Mouse (Mus musculus) left cerebral cortex, postnatal 36 days (tissue): ENCODE data around the gene Slc51a. TPM values are rescaled to one million over a fixed set of nuclear protein-coding genes. Genes with fewer than 3 reads are reported as not detected.
"Not testable (repeated sequence)": the region's sequence is repeated elsewhere in the genome, so short reads cannot be mapped to it uniquely, and the experiment has no call there.

Experiments
- DNase-seq, 2 experiments: peaks; one replicate each; pipeline ENCODE4 v3.0.0; 2021 to 2022; ENCODE audit warnings: low spot score in 2 of 2, mixed read lengths in 1 of 2
- intact Hi-C: fragments of 180-260 bp; cut with DNase I; formaldehyde crosslinking; loops from one replicate; pipeline ENCODE4 v1.15.1; 2025
- total RNA-seq, 2 experiments: library from RNA; stranded (reverse); gene quantifications; 2 replicates each; pipeline ENCODE4 v1.2.3; 2021

The Slc51a gene
- total RNA-seq, 2 experiments from 2014 or later: not detected

GRCm38 (mm10) chr16:32510399-32511337, 23.0 kb upstream of the Slc51a start:
- no peak for DNase-seq
- intact Hi-C loops: no loop called here

DNA sequence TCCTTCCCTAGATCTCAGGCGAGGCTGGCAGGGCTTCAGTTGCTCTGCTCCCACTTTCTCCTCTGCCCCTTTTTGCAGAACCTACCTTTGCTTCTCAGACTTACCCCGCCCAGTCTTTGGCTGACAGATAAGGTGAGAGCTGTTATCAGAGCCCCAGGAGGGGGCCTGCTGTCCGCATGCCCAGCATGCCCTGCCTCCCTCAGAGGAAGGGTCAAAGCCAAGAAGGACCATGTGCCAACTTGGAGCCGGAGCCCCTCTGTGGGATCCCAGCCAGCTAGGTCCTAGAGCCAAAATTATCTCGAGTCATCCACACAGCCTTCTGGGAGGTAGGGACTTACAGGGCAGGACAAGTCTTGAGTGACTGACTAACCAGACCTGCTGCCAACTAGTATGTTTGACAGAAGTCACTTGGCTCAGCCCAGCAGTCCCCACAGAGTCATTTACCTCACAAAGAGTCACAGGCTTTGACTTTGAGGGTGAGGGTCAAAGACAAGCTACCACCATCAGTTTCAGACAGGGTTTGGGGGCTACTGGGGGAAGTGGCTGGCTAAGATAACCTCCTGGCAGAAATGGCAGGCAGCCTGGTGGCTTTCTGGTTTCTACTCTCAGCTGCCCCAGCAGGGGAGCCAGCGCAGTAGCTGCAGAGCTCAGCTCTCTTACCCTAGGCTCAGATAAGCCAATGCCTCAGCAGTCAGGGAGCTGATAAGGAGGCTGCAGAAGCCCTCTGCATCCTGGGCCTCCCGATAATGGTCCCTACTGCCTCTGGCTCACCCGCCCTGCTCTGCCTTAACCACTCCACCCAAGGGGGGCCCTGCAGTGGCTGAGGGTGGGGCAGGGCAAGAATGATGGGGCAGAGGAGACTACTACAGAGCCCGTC, 21.6 kb upstream of the Slc51a start:
- intact Hi-C loops: loop anchor here (2.0 kb wide), 1 partner anchor 179 kb away; no protein-coding TSS in a partner anchor

DNA sequence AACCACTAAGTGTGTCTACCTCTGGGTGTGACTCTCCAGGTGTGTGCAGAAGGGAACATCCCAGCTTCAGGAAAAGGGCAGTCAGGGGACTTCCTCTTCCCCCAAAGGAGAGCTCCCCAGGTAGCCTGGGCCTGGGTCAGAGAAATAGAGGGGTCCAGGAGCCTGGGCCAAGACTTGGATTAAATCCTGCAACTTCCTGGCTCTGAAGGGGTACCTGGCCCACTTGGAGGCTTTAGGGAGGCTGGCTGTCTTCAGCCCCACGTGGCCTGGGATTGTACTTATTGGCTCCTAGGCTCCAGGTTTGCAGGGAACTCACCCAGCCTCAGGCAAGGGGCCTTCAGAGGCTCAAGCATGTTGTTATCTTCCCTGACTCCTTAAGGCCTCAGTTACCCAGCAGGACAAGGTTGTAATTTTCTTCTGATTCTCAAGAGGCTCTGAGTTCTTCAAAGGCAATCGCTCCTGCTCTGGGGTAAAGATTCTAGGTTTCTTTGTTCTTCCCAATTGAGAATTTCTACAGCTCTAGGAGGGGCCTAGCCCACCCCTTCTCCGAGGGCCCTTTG, 20.9 kb upstream of the Slc51a start:
- intact Hi-C loops: loop anchor here (2.0 kb wide), 1 partner anchor 180 kb away; no protein-coding TSS in a partner anchor
- DNase-seq: no peak

More for the DNA sequence above, 21.6 kb upstream of the Slc51a start:
- no peak for DNase-seq

GRCm38 (mm10) chr16:32508035-32508434, 20.4 kb upstream of the Slc51a start:
- no peak for DNase-seq
- intact Hi-C loops: loop anchor here (2.0 kb wide), 1 partner anchor 181 kb away; no protein-coding TSS in a partner anchor

GRCm38 (mm10) chr16:32507407-32507806, 19.7 kb upstream of the Slc51a start:
- DNase-seq: peak; percentile 44 to 50
- intact Hi-C loops: no loop called here

GRCm38 (mm10) chr16:32506868-32507267, 19.2 kb upstream of the Slc51a start:
- intact Hi-C loops: no loop called here
- DNase-seq: no peak

DNA sequence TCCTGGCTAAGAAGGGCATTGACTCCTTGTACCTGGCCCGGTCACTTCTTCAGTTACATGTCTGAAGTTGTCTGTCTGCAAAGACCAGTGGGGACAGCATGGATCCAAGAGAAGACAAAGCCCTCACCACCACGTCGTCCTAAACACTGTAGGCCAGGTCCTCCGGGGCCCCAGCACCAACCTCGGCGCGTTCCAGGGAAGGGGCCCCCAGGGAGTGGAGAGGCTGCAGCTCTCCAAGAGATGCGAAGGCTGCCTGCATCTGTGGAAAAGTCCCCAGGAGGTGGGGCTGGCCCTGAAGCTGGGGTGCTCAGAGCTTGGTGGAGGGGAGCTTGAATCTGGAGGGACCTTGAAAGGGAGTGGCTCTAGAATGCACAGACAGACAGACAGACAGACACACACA, 18.6 kb upstream of the Slc51a start:
- intact Hi-C loops: no loop called here
- no peak for DNase-seq

GRCm38 (mm10) chr16:32503633-32504032, 16.0 kb upstream of the Slc51a start:
- intact Hi-C loops: no loop called here
- no peak for DNase-seq

GRCm38 (mm10) chr16:32502621-32503335, 15.1 kb upstream of the Slc51a start:
- intact Hi-C loops: no loop called here
- no peak for DNase-seq

- intact Hi-C loops: no loop called here
- no peak for DNase-seq
Measured at GRCm38 (mm10) chr16:32501459-32501858, 13.8 kb upstream of the Slc51a start.

DNA sequence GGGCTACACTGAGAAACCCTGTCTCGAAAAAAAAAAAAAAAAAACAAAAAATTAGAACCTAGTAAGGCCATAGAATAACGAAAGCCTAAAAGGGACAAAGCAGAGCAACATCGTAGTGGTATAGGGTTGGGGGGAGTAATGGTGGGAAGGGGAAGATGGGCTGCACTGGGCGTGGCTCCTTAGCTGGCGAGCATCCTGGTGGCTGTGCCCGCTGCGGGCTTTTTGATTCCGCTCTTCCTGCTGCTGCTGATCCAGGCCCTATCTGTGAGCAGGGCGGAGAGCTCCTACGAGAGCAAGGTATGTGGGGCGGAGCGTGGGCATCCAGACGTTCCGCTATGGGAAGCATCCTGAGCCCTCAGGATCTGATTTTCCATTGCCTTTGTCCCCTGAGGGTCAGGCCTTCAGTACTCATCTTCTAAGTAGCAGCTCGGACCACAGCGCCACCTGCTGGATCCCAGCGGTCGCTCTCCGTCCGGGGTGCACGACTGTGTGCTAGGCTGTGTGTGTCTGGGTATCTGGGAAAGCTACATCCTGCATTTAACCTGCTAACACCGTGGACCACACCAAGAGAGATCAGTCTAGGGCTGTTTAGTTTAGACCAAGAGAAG, 11.9 kb upstream of the Slc51a start:
- DNase-seq: peak; percentile 82
- intact Hi-C loops: loop anchor here (10.0 kb wide), 1 partner anchor 385 kb away; no protein-coding TSS in a partner anchor

DNA sequence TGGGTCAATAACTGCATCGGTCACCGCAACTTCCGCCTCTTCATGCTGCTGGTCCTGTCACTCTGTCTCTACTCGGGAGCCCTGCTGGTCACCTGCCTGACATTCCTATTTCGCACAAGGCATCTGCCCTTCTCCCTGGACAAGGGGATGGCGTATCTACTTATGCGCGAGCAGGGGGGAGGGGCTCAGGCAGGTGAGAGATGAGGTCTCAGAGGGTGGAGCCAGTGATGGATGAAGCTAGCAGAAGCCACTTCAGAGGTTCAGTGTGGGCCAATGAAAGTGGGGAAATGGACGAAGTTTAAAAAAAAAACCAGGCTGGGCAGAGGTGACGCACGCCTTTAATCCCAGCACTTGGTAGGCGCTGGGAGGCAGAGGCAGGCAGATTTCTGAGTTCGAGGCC, 11.3 kb upstream of the Slc51a start:
- intact Hi-C loops: loop anchor here (10.0 kb wide), 1 partner anchor 384 kb away; no protein-coding TSS in a partner anchor
- DNase-seq: no peak

DNA sequence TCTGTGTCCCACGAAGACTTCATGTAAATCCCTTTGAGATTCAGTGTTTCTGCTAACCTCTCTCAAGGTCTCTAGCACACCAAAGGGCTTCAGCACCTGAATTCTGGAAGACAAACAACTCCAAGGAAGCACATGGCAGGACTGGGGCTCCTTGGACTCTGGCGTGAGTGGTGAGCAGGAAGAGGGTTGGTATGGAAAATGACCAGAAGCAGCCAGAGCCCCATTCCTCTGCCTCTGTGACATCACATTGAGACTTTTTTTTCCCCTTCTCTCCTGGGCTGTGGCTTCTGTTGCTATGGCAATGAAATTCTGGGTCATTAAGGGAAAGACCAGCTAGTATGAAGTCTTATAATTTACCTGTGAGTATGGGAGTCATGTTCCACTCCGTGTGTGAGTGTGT, 8.3 kb upstream of the Slc51a start, which contains the start of gene Zdhhc19:
TSS of gene Zdhhc19 (plus strand) at position 301 of the 400 bp plus-strand sequence.
- intact Hi-C loops: loop anchor here (10.0 kb wide), 1 partner anchor 381 kb away; no protein-coding TSS in a partner anchor
- DNase-seq: no peak

DNA sequence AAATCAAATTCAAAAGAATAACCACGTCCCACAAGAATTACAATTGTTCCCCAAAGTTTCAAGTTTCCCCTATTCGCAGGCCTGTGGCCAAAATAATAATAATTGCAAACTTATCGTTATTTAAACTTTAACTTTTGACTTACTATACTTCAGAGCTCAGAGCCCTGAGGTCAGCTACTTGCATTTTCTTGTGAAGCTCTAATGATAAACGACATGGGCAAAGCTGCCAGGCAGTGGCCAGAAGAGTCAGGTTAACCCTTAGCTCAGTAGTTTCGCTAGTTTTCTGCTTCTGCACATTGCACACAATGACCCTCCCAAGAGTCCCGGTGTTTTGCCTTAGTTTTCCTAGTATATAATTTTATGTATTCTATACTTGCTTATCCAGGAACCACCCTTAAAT, 6.7 kb upstream of the Slc51a start:
- not testable (repeated sequence) for DNase-seq
- intact Hi-C loops: loop anchor here (10.0 kb wide), 1 partner anchor 380 kb away; no protein-coding TSS in a partner anchor

GRCm38 (mm10) chr16:32488939-32489338, 1.3 kb upstream of the Slc51a start:
- intact Hi-C loops: no loop called here

GRCm38 (mm10) chr16:32486046-32486445, 1.6 kb downstream of the Slc51a start:
- intact Hi-C loops: no loop called here
- DNase-seq: no peak

More at GRCm38 (mm10) chr16:32488939-32489338, 1.3 kb upstream of the Slc51a start:
- DNase-seq: no peak

- no peak for DNase-seq
- intact Hi-C loops: no loop called here
Measured at GRCm38 (mm10) chr16:32485209-32485608, 2.5 kb downstream of the Slc51a start.

DNA sequence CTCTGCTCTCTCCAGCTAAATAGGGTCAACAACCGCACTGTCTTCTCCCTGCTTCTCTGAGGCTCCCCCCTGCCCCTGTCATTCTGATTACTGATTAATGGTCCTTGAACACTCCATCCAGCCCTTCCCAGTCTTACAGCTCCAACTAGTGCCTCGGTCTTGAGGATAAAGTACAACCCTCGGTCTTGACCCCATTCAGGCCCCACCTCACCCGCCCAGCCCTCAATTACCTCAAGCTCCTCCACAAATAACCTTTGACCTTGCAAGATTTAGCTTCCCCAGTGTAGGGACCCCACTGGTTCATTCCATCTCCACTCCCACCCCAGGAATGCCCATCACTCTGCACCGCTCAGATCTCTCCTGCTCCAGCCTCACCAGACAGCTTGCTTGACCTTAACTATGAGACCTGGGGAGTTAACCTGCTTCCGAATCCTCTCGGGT, 3.2 kb downstream of the Slc51a start:
- DNase-seq: no peak
- intact Hi-C loops: no loop called here
